Mouse (Mus musculus) G1E (cell line): ENCODE measurements around the gene Wdr95.

Source experiments
- CTCF ChIP-seq: IDR thresholded peaks from 2 replicates; pipeline ENCODE4 v1.5.1; 2012; ENCODE audit warnings: low read depth, low read length, inconsistent platforms, mixed read lengths
- GATA1 ChIP-seq: IDR thresholded peaks from 2 replicates; pipeline ENCODE4 v1.6.1; 2012; ENCODE audit warnings: borderline replicate concordance, low read length, inconsistent platforms, mixed read lengths
- POLR2AphosphoS5 ChIP-seq: IDR thresholded peaks from 2 replicates; pipeline ENCODE4 v1.6.1; 2012; ENCODE audit warnings: low read depth, low read length, inconsistent platforms; ENCODE audit not compliant: insufficient replicate concordance
- TAL1 ChIP-seq: conservative IDR thresholded peaks from 2 replicates; pipeline ENCODE4 v1.6.1; 2012; ENCODE audit warnings: low read depth, low read length, inconsistent platforms, mixed read lengths

DNA sequence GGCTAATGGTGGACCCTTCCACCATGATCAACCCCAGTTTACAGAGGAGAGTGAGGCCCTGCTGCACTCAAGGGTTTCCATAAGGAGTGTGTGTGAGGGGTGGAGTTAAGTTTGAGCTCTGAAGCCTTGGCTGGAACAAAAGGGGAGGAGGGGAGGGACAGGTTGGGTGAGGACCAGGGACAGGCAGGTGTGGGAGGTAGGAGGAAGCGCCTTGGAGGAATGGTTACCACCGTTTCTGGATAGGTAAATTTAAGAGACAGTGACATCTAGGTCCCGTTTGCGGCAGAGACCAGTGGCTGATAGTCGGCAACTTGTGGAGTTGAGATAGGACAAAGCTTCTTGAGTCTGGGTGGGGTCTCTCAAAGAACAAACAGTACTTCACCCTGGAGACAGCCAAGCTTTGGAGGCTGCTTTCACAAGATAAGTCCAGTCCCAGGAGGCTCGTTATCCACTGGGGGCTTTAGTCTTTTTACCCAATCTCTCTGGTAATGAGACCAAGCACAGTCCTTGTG, 120.5 kb downstream of the Wdr95 start:
- TF ChIP-seq CTCF (no peak), GATA1 (no peak), POLR2AphosphoS5 (no peak), TAL1 (peak; percentile 56; the same call in 1 of the 2 replicates)
